Mouse (Mus musculus): Measurements from ENCODE around the gene Slc47a1. TPM values are rescaled to one million over a fixed set of nuclear protein-coding genes. Genes with fewer than 3 reads are reported as not detected.

Gene Slc47a1
- polyA plus RNA-seq, 1 experiment from 2014 or later: 0.76 TPM

GRCm38 (mm10) chr11:61356111-61356510 is 22.0 kb downstream of the Slc47a1 start:
- H3K9ac ChIP-seq: no peak overlapping the region
- no peak overlapping the region for H3K27ac ChIP-seq (ENCODE audit: low read depth)
- WGBS: 57% methylated on average over 6 of the region's 6 CpGs
- no peaks in the 10 kb centered on the region for H3K27me3 ChIP-seq (ENCODE audit: insufficient read depth, low read length)
- H3K4me3 ChIP-seq (ENCODE audit: low read depth, low read length): no peak overlapping the region
- no peaks in the 10 kb centered on the region for H3K36me3 ChIP-seq (ENCODE audit: insufficient read depth)
- no peaks in the 10 kb centered on the region for H3K9me3 ChIP-seq (ENCODE audit: low read depth, low read length)
- H3K4me2 ChIP-seq: no peak overlapping the region
- ATAC-seq (ENCODE audit: insufficient read depth): no peak
- TF ChIP-seq CTCF (IDR thresholded peaks at IDR 0.05; ENCODE audit: low read depth): no peak
- DNase-seq: peak; percentile 11
- no peaks in the 10 kb centered on the region for H3K4me1 ChIP-seq (ENCODE audit: insufficient read depth)

GRCm38 (mm10) chr11:61355351-61355750 is 22.8 kb downstream of the Slc47a1 start:
- DNase-seq (no peak), ATAC-seq (ENCODE audit: insufficient read depth) (no peak)
- no peaks in the 10 kb centered on the region for H3K4me1 ChIP-seq (ENCODE audit: insufficient read depth)
- no peak for TF ChIP-seq CTCF (IDR thresholded peaks at IDR 0.05; ENCODE audit: low read depth)
- H3K36me3 ChIP-seq (ENCODE audit: insufficient read depth): no peaks in the 10 kb centered on the region
- H3K9me3 ChIP-seq (ENCODE audit: low read depth, low read length): no peaks in the 10 kb centered on the region
- H3K27ac ChIP-seq (ENCODE audit: low read depth): no peak overlapping the region
- H3K9ac ChIP-seq: no peak overlapping the region
- no peak overlapping the region for H3K4me3 ChIP-seq (ENCODE audit: low read depth, low read length)
- WGBS: 80% methylated on average over 5 of the region's 5 CpGs
- no peaks in the 10 kb centered on the region for H3K27me3 ChIP-seq (ENCODE audit: insufficient read depth, low read length)
- no peak overlapping the region for H3K4me2 ChIP-seq

GRCm38 (mm10) chr11:61354346-61354745 is 23.8 kb downstream of the Slc47a1 start:
- 78% methylated on average over 6 of the region's 6 CpGs for WGBS
- Histone ChIP-seq H3K27me3 (ENCODE audit: insufficient read depth, low read length) (no peaks in the 10 kb centered on the region), H3K4me2 (no peak overlapping the region), H3K27ac (ENCODE audit: low read depth) (no peak overlapping the region), H3K4me3 (ENCODE audit: low read depth, low read length) (no peak overlapping the region), H3K4me1 (ENCODE audit: insufficient read depth) (no peaks in the 10 kb centered on the region), H3K36me3 (ENCODE audit: insufficient read depth) (no peaks in the 10 kb centered on the region), H3K9ac (no peak overlapping the region), H3K9me3 (ENCODE audit: low read depth, low read length) (no peaks in the 10 kb centered on the region)
- TF ChIP-seq CTCF (IDR thresholded peaks at IDR 0.05; ENCODE audit: low read depth): no peak
- ATAC-seq (ENCODE audit: insufficient read depth): no peak
- no peak for DNase-seq

GRCm38 (mm10) chr11:61353038-61353437 is 25.1 kb downstream of the Slc47a1 start:
- no peaks in the 10 kb centered on the region for H3K27me3 ChIP-seq (ENCODE audit: insufficient read depth, low read length)
- H3K36me3 ChIP-seq (ENCODE audit: insufficient read depth): no peaks in the 10 kb centered on the region
- no peak overlapping the region for H3K4me2 ChIP-seq
- ATAC-seq (ENCODE audit: insufficient read depth): no peak
- no peak for DNase-seq
- no peak overlapping the region for H3K27ac ChIP-seq (ENCODE audit: low read depth)
- no peaks in the 10 kb centered on the region for H3K4me1 ChIP-seq (ENCODE audit: insufficient read depth)
- WGBS: 70% methylated on average over 2 of the region's 2 CpGs
- no peak overlapping the region for H3K9ac ChIP-seq
- no peak for TF ChIP-seq CTCF (IDR thresholded peaks at IDR 0.05; ENCODE audit: low read depth)
- H3K4me3 ChIP-seq (ENCODE audit: low read depth, low read length): no peak overlapping the region
- H3K9me3 ChIP-seq (ENCODE audit: low read depth, low read length): no peaks in the 10 kb centered on the region

- Histone ChIP-seq H3K4me3 (ENCODE audit: low read depth, low read length) (no peak overlapping the region), H3K36me3 (ENCODE audit: insufficient read depth) (no peaks in the 10 kb centered on the region), H3K9ac (no peak overlapping the region), H3K4me1 (ENCODE audit: insufficient read depth) (no peaks in the 10 kb centered on the region), H3K27ac (ENCODE audit: low read depth) (no peak overlapping the region), H3K9me3 (ENCODE audit: low read depth, low read length) (no peaks in the 10 kb centered on the region), H3K4me2 (no peak overlapping the region), H3K27me3 (ENCODE audit: insufficient read depth, low read length) (no peaks in the 10 kb centered on the region)
- peak; percentile 57 for TF ChIP-seq CTCF (IDR thresholded peaks at IDR 0.05; ENCODE audit: low read depth)
- peak; percentile 58 for DNase-seq
- 50% methylated on average over 9 of the region's 9 CpGs for WGBS
- ATAC-seq (ENCODE audit: insufficient read depth): no peak
Measured at GRCm38 (mm10) chr11:61352138-61352651, 25.9 kb downstream of the Slc47a1 start.

- peak; percentile 83 for DNase-seq
- no peak overlapping the region for H3K4me2 ChIP-seq
- no peak overlapping the region for H3K27ac ChIP-seq (ENCODE audit: low read depth)
- no peaks in the 10 kb centered on the region for H3K36me3 ChIP-seq (ENCODE audit: insufficient read depth)
- H3K4me1 ChIP-seq (ENCODE audit: insufficient read depth): no peaks in the 10 kb centered on the region
- no peak overlapping the region for H3K4me3 ChIP-seq (ENCODE audit: low read depth, low read length)
- 6% methylated on average over 8 of the region's 8 CpGs for WGBS
- no peak overlapping the region for H3K9ac ChIP-seq
- H3K9me3 ChIP-seq (ENCODE audit: low read depth, low read length): no peaks in the 10 kb centered on the region
- H3K27me3 ChIP-seq (ENCODE audit: insufficient read depth, low read length): no peaks in the 10 kb centered on the region
- ATAC-seq (ENCODE audit: insufficient read depth): peak; percentile 49; the same call in 1 of the 2 replicates
- TF ChIP-seq CTCF (IDR thresholded peaks at IDR 0.05; ENCODE audit: low read depth): peak; percentile 87
Measured at GRCm38 (mm10) chr11:61349337-61349736, 28.8 kb downstream of the Slc47a1 start.

GRCm38 (mm10) chr11:61346133-61346532 is 32.0 kb downstream of the Slc47a1 start:
- DNase-seq (no peak), ATAC-seq (ENCODE audit: insufficient read depth) (no peak)
- Histone ChIP-seq H3K9me3 (ENCODE audit: low read depth, low read length) (no peaks in the 10 kb centered on the region), H3K4me1 (ENCODE audit: insufficient read depth) (peaks cover 4% of the 10 kb centered on the region; the same call in 1 of the 2 replicates), H3K4me3 (ENCODE audit: low read depth, low read length) (no peak overlapping the region), H3K36me3 (ENCODE audit: insufficient read depth) (no peaks in the 10 kb centered on the region), H3K27me3 (ENCODE audit: insufficient read depth, low read length) (peaks cover 22% of the 10 kb centered on the region), H3K27ac (ENCODE audit: low read depth) (no peak overlapping the region), H3K4me2 (no peak overlapping the region), H3K9ac (no peak overlapping the region)
- TF ChIP-seq CTCF (IDR thresholded peaks at IDR 0.05; ENCODE audit: low read depth): peak; percentile 38
- 61% methylated on average over 8 of the region's 8 CpGs for WGBS

Measured in lung, embryonic 14.5 days (tissue).